Mouse (Mus musculus) midbrain, embryonic 13.5 days (tissue): ENCODE measurements around the gene Daxx. TPM values are rescaled to one million over a fixed set of nuclear protein-coding genes. Genes with fewer than 3 reads are reported as not detected.
A peak's percentile ranks its signal among the peaks of the same experiment; 100 is the strongest.

Experiments
- ATAC-seq: fragments of 200-750 bp; cut with Nextera tagmentation; 2 replicates; pipeline ENCODE4 v1.8.0; 2017; ENCODE audit warnings: mild to moderate bottlenecking, moderate TSS enrichment, moderate library complexity
- H3K27ac ChIP-seq: fragments of 300-500 bp; sonication (generic); 2 replicates; pipeline ENCODE4 v1.5.1; 2015; ENCODE audit warnings: inconsistent platforms, mild to moderate bottlenecking, moderate library complexity
- H3K27me3 ChIP-seq: fragments of 300-500 bp; sonication (generic); 2 replicates; pipeline ENCODE4 v1.6.1; 2015; ENCODE audit warnings: mild to moderate bottlenecking, inconsistent platforms
- H3K36me3 ChIP-seq: fragments of 300-500 bp; sonication (generic); 2 replicates; pipeline ENCODE4 v1.6.1; 2015; ENCODE audit warnings: mild to moderate bottlenecking, inconsistent platforms
- H3K4me1 ChIP-seq: fragments of 300-500 bp; sonication (generic); replicated peaks from 2 replicates; pipeline ENCODE4 v1.6.1; 2015; ENCODE audit warnings: inconsistent platforms
- H3K4me2 ChIP-seq: fragments of 300-500 bp; sonication (generic); replicated peaks from 2 replicates; pipeline ENCODE4 v1.6.1; 2015; ENCODE audit warnings: moderate library complexity, mild to moderate bottlenecking, inconsistent platforms
- H3K4me3 ChIP-seq: fragments of 300-500 bp; sonication (generic); replicated peaks from 2 replicates; pipeline ENCODE4 v1.5.1; 2015; ENCODE audit warnings: mild to moderate bottlenecking, inconsistent platforms
- H3K9ac ChIP-seq: fragments of 300-500 bp; sonication (generic); replicated peaks from 2 replicates; pipeline ENCODE4 v1.6.1; 2015; ENCODE audit warnings: mild to moderate bottlenecking, inconsistent platforms
- H3K9me3 ChIP-seq: fragments of 300-500 bp; sonication (generic); 2 replicates; pipeline ENCODE4 v1.6.1; 2016; ENCODE audit warnings: mild to moderate bottlenecking, inconsistent platforms
- WGBS: fragments of 180-500 bp; shearing (Covaris S2); methylation state at CpG from one replicate; pipeline ENCODE4 v1.1.7; 2015; 5-methylcytosine and 5-hydroxymethylcytosine counted together
- polyA plus RNA-seq: library from polyadenylated mRNA; unstranded; fragments of >200 nt; fragmentation: Nextera tagmentation; extraction: Ambion mirVana; gene quantifications from 2 replicates; pipeline ENCODE4 v1.2.1, GENCODE M21; 2015

Gene Daxx
- polyA plus RNA-seq, 1 experiment from 2014 or later = 57.2 TPM

- peak overlapping the region; percentile 52 for H3K4me3 ChIP-seq
- H3K27ac ChIP-seq = no peak overlapping the region
- H3K4me1 ChIP-seq = peaks cover 66% of the 10 kb centered on the region
- no peak for ATAC-seq
- peak overlapping the region; percentile 64 for H3K9ac ChIP-seq
- WGBS = 73% methylated on average over 31 of the region's 31 CpGs
- peaks cover 13% of the 10 kb centered on the region for H3K27me3 ChIP-seq
- no peaks in the 10 kb centered on the region for H3K9me3 ChIP-seq
- peak overlapping the region; percentile 64 for H3K4me2 ChIP-seq
- H3K36me3 ChIP-seq = peaks cover 46% of the 10 kb centered on the region
These were observed 7.8 kb downstream of the Daxx start for GRCm38 (mm10) chr17:33916847-33917655.

DNA sequence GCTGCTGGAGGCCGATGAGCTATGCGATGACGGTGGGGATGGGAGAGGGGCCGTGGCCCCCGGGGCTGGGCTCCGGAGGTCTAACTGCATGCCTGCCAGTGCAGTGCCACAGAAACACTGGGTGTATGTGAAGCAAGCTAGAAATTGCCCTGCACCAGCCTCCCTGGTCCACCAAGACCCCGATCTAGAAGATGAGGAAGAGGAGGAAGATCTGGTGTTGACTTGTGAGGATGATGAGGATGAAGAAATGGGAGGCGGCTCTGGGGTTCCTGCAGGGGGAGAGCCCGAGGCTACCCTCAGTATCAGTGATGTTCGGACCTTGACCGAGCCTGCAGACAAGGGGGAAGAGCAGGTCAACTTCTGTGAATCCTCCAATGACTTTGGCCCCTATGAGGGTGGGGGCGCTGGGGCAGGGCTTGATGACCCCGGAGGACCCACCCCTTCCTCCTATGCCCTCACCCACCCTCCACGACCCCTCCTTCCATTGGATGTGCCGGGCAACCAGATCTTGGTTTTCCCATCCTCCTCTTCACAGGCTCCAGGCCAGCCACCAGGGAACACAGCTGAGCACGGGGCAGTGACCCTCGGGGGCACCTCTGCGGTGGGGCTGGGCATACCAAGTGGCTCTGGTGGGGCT, 8.6 kb downstream of the Daxx start:
- WGBS = 84% methylated on average over 18 of the region's 18 CpGs
- Histone ChIP-seq H3K9ac (no peak overlapping the region), H3K4me3 (no peak overlapping the region), H3K4me2 (peak overlapping the region; percentile 64; the same call in 1 of the 2 replicates), H3K27me3 (peaks cover 13% of the 10 kb centered on the region), H3K4me1 (peaks cover 64% of the 10 kb centered on the region), H3K27ac (no peak overlapping the region), H3K9me3 (no peaks in the 10 kb centered on the region), H3K36me3 (peaks cover 40% of the 10 kb centered on the region)
- no peak for ATAC-seq

- Histone ChIP-seq H3K4me2 (peak overlapping the region; percentile 75), H3K4me1 (peaks cover 64% of the 10 kb centered on the region), H3K9me3 (no peaks in the 10 kb centered on the region), H3K27ac (no peak overlapping the region), H3K36me3 (peaks cover 33% of the 10 kb centered on the region), H3K27me3 (peaks cover 13% of the 10 kb centered on the region), H3K9ac (peak overlapping the region; percentile 68), H3K4me3 (peak overlapping the region; percentile 45)
- ATAC-seq = no peak
- 60% methylated on average over 37 of the region's 37 CpGs for WGBS
These were observed 9.3 kb downstream of the Daxx start for GRCm38 (mm10) chr17:33918293-33919203.

- no peak for ATAC-seq
- peaks cover 54% of the 10 kb centered on the region for H3K4me1 ChIP-seq
- peak overlapping the region; percentile 68 for H3K9ac ChIP-seq
- peak overlapping the region; percentile 45 for H3K4me3 ChIP-seq
- no peaks in the 10 kb centered on the region for H3K9me3 ChIP-seq
- peaks cover 13% of the 10 kb centered on the region for H3K27me3 ChIP-seq
- peaks cover 23% of the 10 kb centered on the region for H3K36me3 ChIP-seq
- WGBS = under 1% methylated on average over 52 of the region's 52 CpGs
- peak overlapping the region; percentile 75 for H3K4me2 ChIP-seq
- H3K27ac ChIP-seq = peak overlapping the region; percentile 57; the same call in 1 of the 2 replicates
These were observed 10.4 kb downstream of the Daxx start for GRCm38 (mm10) chr17:33919351-33920281.

DNA sequence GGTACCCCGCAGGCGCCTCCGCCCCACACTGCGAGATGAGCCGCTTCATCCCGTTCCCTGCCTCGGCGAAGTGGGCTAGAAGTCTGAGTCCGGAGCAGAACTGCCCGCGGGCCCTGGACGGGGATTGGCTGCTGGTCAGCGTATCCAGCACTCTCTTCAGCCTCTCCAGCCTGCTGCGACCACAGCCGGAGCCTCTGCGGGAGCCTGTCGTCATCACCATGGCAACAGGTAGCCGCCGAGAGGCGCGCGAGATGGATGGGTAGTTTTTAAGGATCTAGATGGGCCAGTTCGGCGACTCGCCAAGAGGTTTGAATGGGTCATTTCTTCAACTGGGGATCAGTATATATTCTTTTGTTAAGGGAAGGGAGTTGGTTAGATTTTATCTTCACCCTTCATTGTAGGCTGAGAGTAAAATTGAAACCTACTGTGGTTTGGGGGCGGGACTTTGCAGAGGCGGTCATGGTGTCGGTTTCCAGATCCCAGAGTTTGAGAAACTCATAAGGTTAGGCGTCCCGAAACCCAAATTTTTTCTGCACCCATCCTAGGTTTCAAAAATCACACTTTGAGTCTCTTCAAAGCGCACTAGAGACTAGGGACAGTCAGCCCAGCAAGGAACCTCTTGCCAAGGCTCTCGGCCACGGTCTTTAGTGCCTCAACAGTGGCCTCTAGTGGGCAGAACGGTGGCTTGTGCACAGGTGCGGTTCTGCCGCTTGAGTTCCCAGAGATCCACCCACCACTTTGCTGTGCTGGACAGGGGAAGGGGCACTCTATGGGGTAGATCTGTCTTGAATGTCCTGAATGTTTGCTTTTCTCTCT, 11.3 kb downstream of the Daxx start:
- peaks cover 13% of the 10 kb centered on the region for H3K27me3 ChIP-seq
- peak overlapping the region; percentile 57; the same call in 1 of the 2 replicates for H3K27ac ChIP-seq
- ATAC-seq = peak; percentile 34
- peaks cover 45% of the 10 kb centered on the region for H3K4me1 ChIP-seq
- H3K4me2 ChIP-seq = peak overlapping the region; percentile 75
- H3K4me3 ChIP-seq = peak overlapping the region; percentile 45
- peak overlapping the region; percentile 68 for H3K9ac ChIP-seq
- no peaks in the 10 kb centered on the region for H3K9me3 ChIP-seq
- peaks cover 23% of the 10 kb centered on the region for H3K36me3 ChIP-seq
- WGBS = under 1% methylated on average over 36 of the region's 36 CpGs

- Histone ChIP-seq H3K4me3 (no peak overlapping the region), H3K27ac (no peak overlapping the region), H3K9ac (no peak overlapping the region), H3K9me3 (no peaks in the 10 kb centered on the region), H3K36me3 (peaks cover 32% of the 10 kb centered on the region), H3K4me2 (peak overlapping the region; percentile 75; the same call in 1 of the 2 replicates), H3K27me3 (peaks cover 13% of the 10 kb centered on the region), H3K4me1 (peaks cover 44% of the 10 kb centered on the region)
- no peak for ATAC-seq
- 91% methylated on average over 7 of the region's 7 CpGs for WGBS
These were observed 12.1 kb downstream of the Daxx start for GRCm38 (mm10) chr17:33921361-33921760.

GRCm38 (mm10) chr17:33924577-33925283, 15.5 kb downstream of the Daxx start:
- no peak for ATAC-seq
- Histone ChIP-seq H3K36me3 (peaks cover 26% of the 10 kb centered on the region), H3K4me1 (peaks cover 23% of the 10 kb centered on the region), H3K27ac (no peak overlapping the region), H3K4me3 (no peak overlapping the region), H3K4me2 (no peak overlapping the region), H3K9ac (no peak overlapping the region), H3K9me3 (no peaks in the 10 kb centered on the region), H3K27me3 (no peaks in the 10 kb centered on the region)
- 84% methylated on average over 10 of the region's 10 CpGs for WGBS

DNA sequence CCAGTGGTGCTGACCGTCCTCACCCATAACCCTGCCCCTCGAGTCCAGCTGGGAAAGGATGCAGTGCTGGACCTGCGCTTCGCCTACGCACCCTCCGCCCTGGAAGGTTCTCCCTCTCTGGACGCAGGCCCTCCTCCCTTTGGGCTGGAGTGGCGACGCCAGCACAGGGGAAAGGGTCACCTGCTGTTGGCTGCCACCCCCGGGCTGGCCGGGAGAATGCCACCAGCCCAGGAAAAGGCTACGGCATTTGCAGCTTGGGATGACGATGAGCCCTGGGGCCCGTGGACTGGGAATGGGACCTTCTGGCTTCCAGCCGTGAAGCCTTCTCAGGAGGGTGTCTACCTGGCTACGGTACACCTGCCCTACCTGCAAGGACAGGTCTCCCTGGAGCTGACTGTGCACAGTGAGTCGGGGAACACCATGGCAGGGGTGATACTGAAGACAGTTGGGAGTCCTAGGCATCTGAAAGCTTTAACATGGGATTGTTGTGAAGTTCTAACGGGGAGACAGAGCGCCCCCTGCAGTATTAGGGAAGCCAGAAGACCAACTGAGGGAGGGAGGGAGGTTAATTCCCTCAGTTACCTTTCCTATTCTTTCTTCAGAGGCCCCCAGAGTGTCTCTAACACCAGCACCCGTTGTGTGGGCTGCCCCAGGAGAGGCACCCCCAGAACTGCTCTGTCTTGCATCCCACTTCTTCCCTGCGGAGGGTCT, 16.3 kb downstream of the Daxx start:
- Histone ChIP-seq H3K4me2 (no peak overlapping the region), H3K4me3 (no peak overlapping the region), H3K9ac (no peak overlapping the region), H3K9me3 (no peaks in the 10 kb centered on the region), H3K27me3 (no peaks in the 10 kb centered on the region), H3K27ac (no peak overlapping the region), H3K36me3 (peaks cover 26% of the 10 kb centered on the region), H3K4me1 (peaks cover 20% of the 10 kb centered on the region)
- ATAC-seq = no peak
- WGBS = 85% methylated on average over 21 of the region's 21 CpGs

DNA sequence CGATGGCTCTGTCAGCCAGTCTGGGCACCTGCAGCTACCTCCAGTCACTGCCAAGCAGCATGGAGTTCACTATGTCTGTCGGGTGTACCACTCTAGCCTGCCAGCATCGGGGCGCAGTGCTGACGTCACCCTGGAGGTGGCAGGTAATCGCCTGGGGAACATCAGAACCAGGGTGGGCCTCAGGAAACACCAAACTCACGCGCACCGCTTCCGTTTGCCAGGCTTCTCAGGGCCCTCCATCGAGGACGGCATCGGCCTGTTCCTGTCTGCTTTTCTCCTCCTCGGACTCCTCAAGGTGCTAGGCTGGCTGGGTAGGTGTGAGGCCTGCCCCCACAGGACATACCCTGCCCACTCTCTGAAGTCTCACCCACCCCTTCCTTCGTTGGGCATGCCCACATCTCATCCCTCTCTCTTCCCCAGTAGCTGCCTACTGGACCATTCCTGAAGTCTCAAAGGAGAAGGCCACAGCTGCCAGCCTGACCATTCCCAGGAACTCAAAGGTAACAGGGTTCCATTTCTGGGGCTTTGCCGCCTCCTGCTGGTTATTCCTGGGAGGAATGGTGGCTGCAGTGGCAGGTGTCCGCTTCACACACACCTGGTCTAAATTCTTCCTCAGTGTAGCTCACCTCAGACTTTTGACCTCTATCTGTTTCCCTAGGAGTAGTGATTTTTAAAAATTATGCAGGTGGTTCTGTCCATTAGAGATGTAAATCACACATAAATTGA, 17.2 kb downstream of the Daxx start:
- WGBS = 72% methylated on average over 17 of the region's 17 CpGs
- Histone ChIP-seq H3K9ac (no peak overlapping the region), H3K27me3 (no peaks in the 10 kb centered on the region), H3K4me3 (no peak overlapping the region), H3K27ac (no peak overlapping the region), H3K36me3 (peaks cover 26% of the 10 kb centered on the region), H3K4me1 (peaks cover 26% of the 10 kb centered on the region), H3K4me2 (no peak overlapping the region), H3K9me3 (no peaks in the 10 kb centered on the region)
- no peak for ATAC-seq
